Mouse (Mus musculus): ENCODE data around the gene Adat3.
A peak's percentile ranks its signal among the peaks of the same experiment; 100 is the strongest.
"Not testable (repeated sequence)": the region's sequence is repeated elsewhere in the genome, so short reads cannot be mapped to it uniquely, and the experiment has no call there.

Gene Adat3

DNA sequence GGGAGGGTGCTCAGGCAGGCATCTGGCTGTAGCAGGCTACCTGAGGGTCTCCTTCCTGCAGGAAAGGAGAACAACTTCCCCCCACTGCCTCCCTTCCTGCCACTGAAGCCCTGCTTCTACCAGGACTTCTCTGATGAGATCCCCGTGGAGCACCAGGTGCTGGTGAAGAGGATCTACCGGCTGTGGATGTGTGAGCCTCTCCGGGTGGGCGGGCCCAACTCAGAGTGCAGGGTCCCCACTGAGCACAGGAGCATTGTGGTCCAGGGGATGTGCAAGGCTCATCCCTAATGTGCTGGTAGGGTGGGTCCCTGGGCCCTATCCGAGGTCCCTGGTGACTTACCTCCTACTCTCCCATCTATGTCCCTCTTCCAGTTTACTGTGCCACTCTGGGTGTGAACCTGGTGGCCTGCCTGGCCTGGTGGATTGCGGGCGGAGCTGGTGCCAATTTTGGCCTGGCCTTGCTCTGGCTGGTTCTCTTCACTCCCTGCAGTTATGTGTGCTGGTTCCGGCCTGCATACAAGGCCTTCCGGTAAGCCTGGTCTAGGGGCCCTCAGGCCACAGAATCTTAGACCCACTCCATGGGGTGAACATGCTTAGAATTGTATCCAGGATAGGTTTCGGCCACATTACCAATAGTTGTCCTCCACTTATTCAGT lies 6.7 kb downstream of the Adat3 start:
- DNase-seq (ENCODE audit: low read depth, low spot score) = no peak

DNA sequence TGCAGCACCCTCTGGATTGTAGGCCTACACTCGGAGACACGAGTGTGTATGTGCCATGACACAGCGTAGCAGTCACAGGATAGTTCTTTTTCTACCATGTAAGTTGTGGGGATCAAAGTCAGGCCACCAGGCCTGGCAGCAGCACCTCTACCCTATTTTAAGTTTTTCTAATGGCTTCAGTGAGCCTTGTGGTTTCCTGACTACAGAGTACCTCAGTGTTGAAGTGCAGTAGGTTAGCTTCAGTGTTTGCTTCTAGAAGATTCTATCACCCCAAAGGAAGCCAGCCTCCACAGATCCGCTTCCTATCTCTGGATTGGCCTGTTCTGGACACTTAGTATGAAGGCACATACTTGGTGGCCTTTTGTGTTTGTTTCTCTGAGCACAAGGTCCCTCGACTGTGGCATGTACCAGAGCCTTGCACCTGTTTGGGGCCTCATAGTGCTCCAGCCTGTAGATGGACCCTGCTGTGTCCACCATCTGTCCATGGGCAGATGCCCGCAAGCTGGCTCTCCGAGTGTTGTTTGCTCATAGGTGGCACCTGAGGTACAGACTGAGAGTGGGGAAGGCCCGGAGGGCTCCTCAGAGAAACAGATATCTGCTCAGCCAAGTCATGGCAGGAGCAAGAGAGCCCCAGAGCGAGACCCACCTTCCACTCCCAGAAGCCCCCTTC lies 7.6 kb downstream of the Adat3 start:
- peak; percentile 41 for DNase-seq (ENCODE audit: low read depth, low spot score)

- peak; percentile 78 for DNase-seq (ENCODE audit: low read depth, low spot score)
Observed at GRCm38 (mm10) chr10:80611024-80611423, 8.3 kb downstream of the Adat3 start.

- no peak for DNase-seq (ENCODE audit: low read depth, low spot score)
Observed at GRCm38 (mm10) chr10:80611905-80612304, 9.2 kb downstream of the Adat3 start.

- DNase-seq (ENCODE audit: low read depth, low spot score) = no peak
Observed at GRCm38 (mm10) chr10:80613821-80614220, 11.1 kb downstream of the Adat3 start.

- no peak for DNase-seq (ENCODE audit: low read depth, low spot score)
Observed at GRCm38 (mm10) chr10:80614351-80614750, 11.7 kb downstream of the Adat3 start.

- DNase-seq (ENCODE audit: low read depth, low spot score) = peak; percentile 86
Observed at GRCm38 (mm10) chr10:80618181-80618580, 15.5 kb downstream of the Adat3 start.

- no peak for DNase-seq (ENCODE audit: low read depth, low spot score)
Observed at GRCm38 (mm10) chr10:80619465-80620244, 17.0 kb downstream of the Adat3 start.

DNA sequence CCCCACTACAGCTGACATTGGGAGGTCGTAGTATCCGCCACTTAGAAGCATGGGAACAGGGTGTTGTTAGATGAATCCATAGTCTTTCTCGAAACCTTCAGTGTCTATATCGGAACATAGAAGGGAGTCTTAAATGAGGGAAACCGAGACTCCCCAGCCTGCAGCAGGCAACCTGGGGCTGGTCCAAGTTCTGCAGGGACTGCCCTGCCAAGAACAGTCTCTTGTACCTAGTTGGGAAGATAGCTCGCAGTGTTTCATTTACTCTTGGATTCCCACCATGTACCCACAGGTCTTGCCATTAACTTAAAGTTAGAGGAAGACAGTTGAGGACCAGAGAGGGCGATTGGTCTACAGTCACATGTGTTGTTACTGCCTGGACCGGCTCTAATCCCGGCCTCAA lies 17.7 kb downstream of the Adat3 start:
- no peak for DNase-seq (ENCODE audit: low read depth, low spot score)

GRCm38 (mm10) chr10:80620796-80621689 lies 18.4 kb downstream of the Adat3 start:
- no peak for DNase-seq (ENCODE audit: low read depth, low spot score)

- DNase-seq (ENCODE audit: low read depth, low spot score) = no peak
Observed at GRCm38 (mm10) chr10:80621690-80621939, 18.9 kb downstream of the Adat3 start.

GRCm38 (mm10) chr10:80621940-80622660 lies 19.4 kb downstream of the Adat3 start:
- peak; percentile 100 for DNase-seq (ENCODE audit: low read depth, low spot score)

DNA sequence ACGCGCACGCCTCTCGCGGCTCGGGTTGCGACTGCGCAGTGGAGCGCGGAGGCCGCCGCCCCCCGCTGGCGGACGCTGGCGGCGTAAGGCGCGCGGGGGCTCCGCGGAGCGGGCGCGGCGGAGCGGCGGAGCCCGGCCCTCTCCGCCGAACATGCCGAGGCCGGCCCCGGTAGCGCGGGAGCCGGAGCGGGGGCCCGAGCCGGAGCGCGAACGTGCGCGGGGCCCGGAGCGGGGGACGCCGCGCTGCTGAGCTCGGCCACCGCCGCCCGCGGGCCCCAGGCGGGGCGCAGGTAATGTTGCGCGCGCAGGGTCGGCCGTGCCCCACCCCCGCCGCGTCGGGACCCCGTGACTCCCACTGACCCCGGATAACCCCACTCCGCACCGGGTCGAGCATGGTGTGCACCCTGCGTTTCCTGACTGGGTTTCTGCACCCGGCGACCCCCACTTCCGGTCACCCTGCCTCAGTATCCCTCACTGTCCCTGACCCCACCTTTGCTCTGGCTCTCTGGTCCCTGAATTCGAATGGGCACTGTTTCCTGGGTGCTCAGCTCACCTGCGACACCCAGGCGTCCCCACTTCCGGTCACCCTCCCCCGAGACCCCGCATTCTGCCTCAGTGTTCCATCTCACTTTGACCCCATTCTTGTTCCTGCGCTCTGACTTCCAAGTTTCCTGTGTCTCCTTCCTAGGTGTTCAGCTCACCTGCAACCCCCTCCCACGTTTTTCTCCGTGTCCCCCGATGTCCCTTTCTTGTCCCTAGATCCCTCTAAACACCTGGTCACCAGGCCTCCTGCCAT lies 20.2 kb downstream of the Adat3 start, which contains the start of gene Csnk1g2:
Gene Csnk1g2, plus strand, starts transcription at position 178 of the 796 bp plus-strand sequence.
- DNase-seq (ENCODE audit: low read depth, low spot score) = no peak

- DNase-seq (ENCODE audit: low read depth, low spot score) = peak; percentile 80
Observed at GRCm38 (mm10) chr10:80623457-80624191, 20.9 kb downstream of the Adat3 start.

- no peak for DNase-seq (ENCODE audit: low read depth, low spot score)
Observed at GRCm38 (mm10) chr10:80625764-80626163, 23.1 kb downstream of the Adat3 start.

DNA sequence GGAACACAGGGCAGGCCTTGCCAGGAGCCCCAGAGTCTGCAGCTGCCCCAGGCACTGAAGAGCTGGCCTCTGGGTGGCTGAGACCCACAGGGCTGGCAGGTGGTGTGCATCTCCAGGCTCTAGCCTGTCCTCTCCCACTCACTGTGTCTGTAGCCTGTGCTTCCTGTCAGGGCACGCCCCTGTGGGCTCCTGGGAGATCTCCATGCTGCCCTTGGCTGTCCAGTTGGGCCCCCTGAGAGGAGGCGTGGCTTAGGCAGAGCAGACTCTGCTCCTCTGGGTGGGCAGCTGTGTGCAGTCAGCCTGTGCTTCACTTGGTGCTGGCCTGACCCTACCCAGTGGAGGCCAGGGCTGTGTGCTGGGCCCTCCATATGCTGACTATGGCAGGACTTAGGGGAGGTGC lies 25.0 kb downstream of the Adat3 start:
- DNase-seq (ENCODE audit: low read depth, low spot score) = no peak

GRCm38 (mm10) chr10:80628925-80629324 lies 26.2 kb downstream of the Adat3 start:
- DNase-seq (ENCODE audit: low read depth, low spot score) = peak; percentile 68

DNA sequence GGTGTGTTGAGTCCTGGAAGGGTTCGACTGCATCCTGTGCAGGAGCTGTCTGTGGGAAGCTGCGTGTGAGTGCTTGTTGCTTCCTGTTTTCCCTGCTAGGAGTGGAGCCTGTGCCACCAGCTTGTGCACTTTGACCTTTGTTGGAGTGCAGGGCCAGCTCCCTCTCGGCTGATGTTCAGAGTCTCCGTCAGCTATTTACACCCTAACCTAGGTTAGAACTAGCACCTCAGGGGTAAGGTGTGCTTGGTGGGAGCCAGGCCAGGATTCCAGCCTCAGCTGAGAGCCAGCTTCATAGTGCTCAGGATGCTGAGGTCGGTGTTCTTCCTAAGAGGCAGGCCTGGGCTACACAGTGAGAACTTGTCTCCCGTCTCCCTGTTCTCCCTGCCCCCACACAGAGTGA lies 32.7 kb downstream of the Adat3 start:
- DNase-seq (ENCODE audit: low read depth, low spot score) = no peak

DNA sequence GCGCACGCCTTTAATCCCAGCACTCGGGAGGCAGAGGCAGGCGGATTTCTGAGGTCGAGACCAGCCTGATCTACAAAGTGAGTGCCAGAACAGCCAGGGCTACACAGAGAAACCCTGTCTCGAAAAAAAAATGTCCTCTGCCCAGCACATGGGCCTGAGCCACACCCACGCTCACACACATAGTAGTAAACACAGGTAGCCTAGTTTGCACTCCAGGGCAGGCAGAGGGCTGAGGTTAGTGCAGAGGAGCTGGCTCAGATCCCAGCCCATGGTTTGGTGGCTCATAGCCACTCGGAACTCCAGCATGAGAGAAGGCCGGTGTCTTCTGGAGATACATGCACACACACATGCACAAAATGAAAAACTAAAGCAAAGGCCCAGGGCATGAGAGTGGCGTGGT lies 44.3 kb downstream of the Adat3 start:
- no peak for DNase-seq (ENCODE audit: low read depth, low spot score)

- not testable (repeated sequence) for DNase-seq (ENCODE audit: low read depth, low spot score)
Observed at GRCm38 (mm10) chr10:80649910-80650309, 47.2 kb downstream of the Adat3 start.

All from CD4-positive, CD25-positive, alpha-beta regulatory T cell, adult 2 months (primary cell).